Mouse (Mus musculus): ENCODE measurements around the gene Rnf167.

DNA sequence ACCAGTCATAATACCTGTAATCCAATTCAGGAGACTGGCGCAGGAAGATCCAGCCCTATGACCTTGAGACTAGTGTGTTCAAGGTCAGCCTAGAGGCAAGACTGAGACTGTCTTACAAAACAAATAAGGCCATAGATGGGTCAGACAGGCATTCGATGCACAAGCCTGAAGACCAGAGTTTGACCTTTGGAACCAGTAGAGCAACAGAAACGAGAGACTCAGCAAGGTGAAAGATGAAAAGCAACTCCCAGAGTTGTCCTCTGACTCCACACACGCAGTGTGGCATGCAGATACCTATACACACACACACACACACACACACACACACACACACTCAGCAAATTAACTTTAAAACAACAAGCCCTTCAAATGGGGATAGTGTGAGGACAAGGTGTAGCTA, 20.2 kb upstream of the Rnf167 start:
- TF ChIP-seq CTCF (IDR thresholded peaks at IDR 0.05; ENCODE audit: borderline replicate concordance, extremely low read depth, insufficient read depth, insufficient read length) (no peak), POLR2A (IDR thresholded peaks at IDR 0.05; ENCODE audit: borderline replicate concordance, extremely low read depth, insufficient read depth, insufficient read length, poor library complexity, severe bottlenecking) (no peak)

Data from brain, embryonic 14.5 days (tissue).